Mouse (Mus musculus) stomach, embryonic 16.5 days (tissue): Measurements from ENCODE around the gene Klhl22. TPM values are rescaled to one million over a fixed set of nuclear protein-coding genes. Genes with fewer than 3 reads are reported as not detected.
A peak's percentile ranks its signal among the peaks of the same experiment; 100 is the strongest.

ENCODE experiments used
- ATAC-seq: fragments of 200-750 bp; cut with Nextera tagmentation; 2 replicates; pipeline ENCODE4 v1.8.0; 2017; ENCODE audit warnings: moderate number of reproducible peaks, moderate TSS enrichment; ENCODE audit not compliant: insufficient read depth, low FRiP score
- H3K27ac ChIP-seq: fragments of 300-500 bp; sonication (generic); 2 replicates; pipeline ENCODE4 v1.5.1; 2014; ENCODE audit warnings: low read length
- H3K27me3 ChIP-seq: fragments of 300-500 bp; sonication (generic); 2 replicates; pipeline ENCODE4 v1.6.1; 2014; ENCODE audit warnings: low read length, control low read depth, mixed read lengths; ENCODE audit not compliant: control insufficient read depth, insufficient read depth
- H3K36me3 ChIP-seq: fragments of 300-500 bp; sonication (generic); 2 replicates; pipeline ENCODE4 v1.6.1; 2014; ENCODE audit warnings: low read length; ENCODE audit not compliant: control insufficient read depth, insufficient read depth
- H3K4me1 ChIP-seq: fragments of 300-500 bp; sonication (generic); 2 replicates; pipeline ENCODE4 v1.6.1; 2014; ENCODE audit warnings: low read length, control low read depth, mixed read lengths; ENCODE audit not compliant: control insufficient read depth, insufficient read depth
- H3K4me2 ChIP-seq: fragments of 300-500 bp; sonication (generic); 2 replicates; pipeline ENCODE4 v1.6.1; 2014; ENCODE audit warnings: low read depth, low read length, mixed read lengths
- H3K4me3 ChIP-seq: fragments of 300-500 bp; sonication (generic); replicated peaks from 2 replicates; pipeline ENCODE4 v1.5.1; 2014; ENCODE audit warnings: mild to moderate bottlenecking, low read length
- H3K9ac ChIP-seq: fragments of 300-500 bp; sonication (generic); 2 replicates; pipeline ENCODE4 v1.6.1; 2014; ENCODE audit warnings: low read length
- H3K9me3 ChIP-seq: fragments of 300-500 bp; sonication (generic); replicated peaks from 2 replicates; pipeline ENCODE4 v1.6.1; 2016; ENCODE audit warnings: low read length, control low read depth; ENCODE audit not compliant: control insufficient read depth
- WGBS: fragments of 180-500 bp; shearing (Covaris S2); extraction: QIAGEN DNeasy Blood & Tissue Kit; methylation state at CpG from one replicate; pipeline ENCODE4 v1.1.7; 2014; 5-methylcytosine and 5-hydroxymethylcytosine counted together
- polyA plus RNA-seq: library from polyadenylated mRNA; unstranded; fragments of >200 nt; fragmentation: Nextera tagmentation; extraction: Ambion mirVana; gene quantifications from 2 replicates; pipeline ENCODE4 v1.2.1, GENCODE M21; 2015

The Klhl22 gene
- polyA plus RNA-seq, 1 experiment from 2014 or later, result 56.7 TPM

DNA sequence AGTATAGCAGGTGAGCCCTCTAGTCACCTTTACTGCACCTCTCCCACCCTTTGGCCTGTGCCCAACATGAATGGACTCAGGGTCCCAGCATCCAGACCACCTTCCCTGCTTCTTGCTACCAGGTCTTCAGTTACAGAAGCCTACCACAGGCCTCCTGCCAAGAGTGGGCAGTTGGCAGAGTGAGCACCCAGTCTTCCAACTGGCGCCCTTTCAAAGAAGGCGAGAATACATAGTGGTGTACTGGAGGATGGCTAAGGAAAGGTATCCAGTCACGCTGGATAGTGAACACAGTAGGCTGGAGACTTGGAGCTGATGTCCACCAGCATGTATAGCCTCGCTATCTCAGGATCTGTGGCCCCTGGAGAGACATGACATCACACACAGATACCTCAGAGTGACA lies 34.6 kb downstream of the Klhl22 start:
- Histone ChIP-seq H3K4me2 (no peak overlapping the region), H3K36me3 (peaks cover 4% of the 10 kb centered on the region; the same call in 1 of the 2 replicates), H3K27me3 (0 out of 2 replicates have a peak, but pooled peaks cover 2% of the 10 kb centered on the region), H3K9ac (no peak overlapping the region), H3K9me3 (no peaks in the 10 kb centered on the region), H3K4me3 (no peak overlapping the region), H3K4me1 (0 out of 2 replicates have a peak, but pooled peaks cover 4% of the 10 kb centered on the region), H3K27ac (no peak overlapping the region)
- 96% methylated on average over 4 of the region's 4 CpGs for WGBS
- no peak for ATAC-seq

DNA sequence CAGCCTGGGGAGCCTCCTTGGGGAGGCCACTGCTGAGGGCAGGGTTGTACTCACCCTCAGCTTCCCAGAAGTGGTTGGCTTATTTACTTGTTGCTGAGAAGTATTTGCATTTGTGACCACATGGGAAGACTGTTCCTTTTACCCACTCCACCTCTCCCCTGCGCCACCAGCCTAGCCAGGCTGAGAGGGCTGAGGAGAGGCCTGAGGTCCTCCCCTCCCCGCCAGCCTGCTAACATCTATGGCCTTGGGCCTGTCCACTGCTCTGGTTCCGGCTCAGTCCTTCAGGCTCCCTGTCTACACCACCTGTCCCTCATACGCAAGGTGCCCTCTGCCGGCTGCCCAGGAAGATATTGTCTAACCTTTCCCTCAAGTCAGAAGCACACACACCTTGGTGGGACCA lies 36.2 kb downstream of the Klhl22 start:
- whole genome bisulfite sequencing, result 58% methylated on average over 5 of the region's 5 CpGs
- Histone ChIP-seq H3K9me3 (no peaks in the 10 kb centered on the region), H3K4me1 (peaks cover 15% of the 10 kb centered on the region), H3K27ac (no peak overlapping the region), H3K4me2 (no peak overlapping the region), H3K9ac (no peak overlapping the region), H3K4me3 (no peak overlapping the region), H3K36me3 (no peaks in the 10 kb centered on the region), H3K27me3 (0 out of 2 replicates have a peak, but pooled peaks cover 8% of the 10 kb centered on the region)
- ATAC-seq, result no peak

DNA sequence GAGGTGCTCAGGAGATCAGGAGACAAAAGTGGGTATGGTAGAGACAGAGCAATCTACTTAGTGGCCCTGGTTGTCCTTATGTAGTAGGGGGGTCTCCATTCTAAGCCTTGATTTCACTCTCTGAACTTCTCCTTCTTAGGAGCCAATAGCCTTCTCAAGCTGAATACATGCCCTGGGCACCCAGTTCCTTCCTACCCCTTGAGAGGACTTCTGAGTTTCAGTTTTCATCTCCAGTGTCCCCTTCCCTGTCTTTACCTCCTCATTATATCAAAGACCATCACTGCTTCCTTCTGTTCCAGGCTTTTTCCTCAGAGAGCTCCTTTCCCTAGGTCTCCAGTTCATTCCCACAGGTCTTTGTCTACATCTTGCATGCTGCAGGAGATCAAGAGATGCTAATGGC lies 37.1 kb downstream of the Klhl22 start:
- Histone ChIP-seq H3K27ac (peak overlapping the region; percentile 96), H3K4me2 (peak overlapping the region; percentile 71), H3K9ac (peak overlapping the region; percentile 88), H3K27me3 (peaks cover 14% of the 10 kb centered on the region; the same call in 1 of the 2 replicates), H3K4me1 (peaks cover 20% of the 10 kb centered on the region), H3K36me3 (no peaks in the 10 kb centered on the region), H3K4me3 (peak overlapping the region; percentile 73), H3K9me3 (no peaks in the 10 kb centered on the region)
- no peak for ATAC-seq

DNA sequence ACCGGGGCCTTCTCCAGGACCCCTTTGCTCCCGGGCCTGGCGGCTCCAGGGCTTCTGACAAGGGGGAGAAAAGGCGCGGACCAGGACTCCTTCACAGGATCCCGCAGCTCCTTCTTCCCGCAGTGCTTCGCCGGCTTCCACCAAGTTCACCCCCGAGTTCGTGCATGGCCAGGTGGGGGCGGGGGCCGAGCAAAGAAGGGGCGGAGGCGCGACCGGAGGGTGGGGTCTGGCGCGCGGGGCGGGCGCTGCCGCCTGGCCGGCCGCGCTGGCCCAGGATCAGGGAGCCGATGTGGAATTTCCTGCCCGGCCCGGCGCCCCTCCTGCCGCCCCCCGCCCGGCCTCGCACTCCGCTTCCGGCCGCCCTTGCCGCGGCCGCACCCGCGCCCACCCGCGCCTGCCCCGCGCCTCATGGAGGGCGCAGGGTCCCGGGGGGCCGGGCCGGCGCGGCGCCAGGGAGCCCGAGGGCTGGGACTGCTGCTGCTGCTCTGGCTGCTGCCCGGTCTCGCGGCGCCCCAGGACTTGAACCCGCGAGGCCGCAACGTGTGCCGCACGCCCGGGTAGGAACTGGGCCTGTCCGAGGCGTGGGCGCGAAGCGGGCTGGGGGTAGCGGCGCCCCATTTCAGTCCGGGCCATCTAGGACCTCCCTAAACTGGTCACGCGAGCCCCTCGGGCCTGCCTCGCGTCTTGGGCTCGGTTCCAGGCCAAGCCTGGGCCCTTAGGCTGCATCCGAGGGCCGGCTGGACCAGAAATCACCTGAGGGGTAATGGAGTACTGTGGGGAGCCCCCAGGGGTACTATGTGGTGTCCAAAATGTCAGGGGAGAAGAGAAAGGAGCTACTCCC lies 37.8 kb downstream of the Klhl22 start, which contains the start of gene Scarf2:
Gene Scarf2, plus strand, starts transcription at position 312 of the 841 bp plus-strand sequence.
- H3K36me3 ChIP-seq, result no peaks in the 10 kb centered on the region
- no peaks in the 10 kb centered on the region for H3K9me3 ChIP-seq
- peak; percentile 75 for ATAC-seq
- H3K27me3 ChIP-seq, result peaks cover 21% of the 10 kb centered on the region
- peak within 1 kb of the TSS; percentile 88 for H3K9ac ChIP-seq
- peak within 1 kb of the TSS; percentile 73 for H3K4me3 ChIP-seq
- H3K27ac ChIP-seq, result peak within 1 kb of the TSS; percentile 96
- peaks cover 26% of the 10 kb centered on the region for H3K4me1 ChIP-seq
- peak within 1 kb of the TSS; percentile 71 for H3K4me2 ChIP-seq
- 1% methylated on average over 80 of the region's 81 CpGs for WGBS

DNA sequence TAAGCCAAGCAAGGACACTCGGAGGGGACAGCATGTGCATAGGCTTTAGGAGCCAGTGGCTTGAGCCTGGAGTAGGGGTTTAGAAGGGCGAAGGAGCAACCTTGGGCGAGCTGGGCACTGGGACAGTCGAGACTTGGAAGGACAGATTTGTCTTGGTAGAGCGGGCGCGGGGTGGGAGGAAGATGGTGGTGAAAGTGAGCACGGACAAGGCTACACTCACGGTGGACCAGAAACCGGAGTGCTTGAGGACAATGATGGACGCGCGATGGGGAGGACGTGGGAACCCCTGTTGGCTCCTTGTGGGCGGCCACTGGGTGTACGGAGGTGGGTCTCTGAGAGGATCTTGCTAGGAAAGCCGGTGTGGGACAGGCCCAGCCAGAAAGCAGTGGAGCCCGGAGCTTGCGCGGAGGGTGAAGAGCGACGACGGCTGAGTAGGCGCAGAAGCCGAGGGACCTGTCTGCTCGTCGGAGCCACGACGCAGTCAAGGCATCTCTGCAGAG lies 38.4 kb downstream of the Klhl22 start:
- Histone ChIP-seq H3K9me3 (no peaks in the 10 kb centered on the region), H3K27ac (peak overlapping the region; percentile 96), H3K36me3 (no peaks in the 10 kb centered on the region), H3K4me1 (peaks cover 33% of the 10 kb centered on the region), H3K4me3 (peak overlapping the region; percentile 73), H3K4me2 (peak overlapping the region; percentile 71), H3K9ac (peak overlapping the region; percentile 88), H3K27me3 (peaks cover 27% of the 10 kb centered on the region)
- 3% methylated on average over 29 of the region's 29 CpGs for WGBS
- 0 out of 2 replicates have a peak, but pooled peaks have one; percentile 0 for ATAC-seq

DNA sequence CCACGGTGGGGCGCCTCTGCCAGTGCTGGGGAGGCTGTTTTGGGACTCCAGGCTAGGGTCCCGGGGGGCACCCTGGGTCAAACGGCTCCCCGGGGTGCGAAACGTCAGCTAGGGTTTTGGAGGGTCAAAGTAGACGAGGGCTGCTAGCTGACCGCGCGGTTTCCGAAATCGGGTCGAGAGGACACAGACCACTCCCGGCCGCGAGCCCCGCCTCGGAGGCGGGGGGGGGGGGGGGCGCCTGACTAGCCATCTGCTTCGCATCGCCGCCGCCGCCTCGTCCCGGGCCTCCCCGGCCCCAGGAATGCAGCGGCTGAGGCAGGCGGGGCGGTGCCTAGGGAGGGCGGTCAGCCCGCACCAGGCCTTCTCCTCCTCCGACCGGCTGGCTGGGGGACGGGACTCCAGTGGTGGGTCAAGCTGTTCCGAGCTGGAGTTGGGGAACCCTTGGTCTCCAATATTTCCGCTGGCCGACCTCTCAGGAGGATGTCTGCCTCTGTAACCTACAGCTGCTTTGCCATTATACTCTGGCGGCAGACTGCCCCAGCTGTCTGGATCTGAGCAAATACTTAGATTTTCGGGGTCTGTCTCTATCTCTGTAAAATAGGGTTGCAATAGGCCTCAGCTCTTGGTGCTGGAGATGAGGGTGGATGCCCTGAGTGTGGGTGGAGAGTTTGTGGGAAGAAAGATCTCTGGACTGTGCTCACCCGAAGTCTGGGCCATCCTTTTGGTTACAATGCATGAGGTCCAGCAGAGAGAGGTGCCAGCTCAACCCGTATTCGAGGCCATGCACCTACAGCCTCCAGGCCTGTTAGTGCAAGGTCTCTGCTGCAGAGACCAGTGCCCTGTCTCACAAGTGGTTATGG lies 39.1 kb downstream of the Klhl22 start:
- 6% methylated on average over 31 of the region's 45 CpGs for WGBS
- Histone ChIP-seq H3K9ac (peak overlapping the region; percentile 88), H3K4me3 (peak overlapping the region; percentile 73), H3K36me3 (0 out of 2 replicates have a peak, but pooled peaks cover 2% of the 10 kb centered on the region), H3K4me2 (peak overlapping the region; percentile 71), H3K27me3 (peaks cover 32% of the 10 kb centered on the region), H3K9me3 (no peaks in the 10 kb centered on the region), H3K4me1 (peaks cover 39% of the 10 kb centered on the region), H3K27ac (peak overlapping the region; percentile 96)
- peak; percentile 84 for ATAC-seq

DNA sequence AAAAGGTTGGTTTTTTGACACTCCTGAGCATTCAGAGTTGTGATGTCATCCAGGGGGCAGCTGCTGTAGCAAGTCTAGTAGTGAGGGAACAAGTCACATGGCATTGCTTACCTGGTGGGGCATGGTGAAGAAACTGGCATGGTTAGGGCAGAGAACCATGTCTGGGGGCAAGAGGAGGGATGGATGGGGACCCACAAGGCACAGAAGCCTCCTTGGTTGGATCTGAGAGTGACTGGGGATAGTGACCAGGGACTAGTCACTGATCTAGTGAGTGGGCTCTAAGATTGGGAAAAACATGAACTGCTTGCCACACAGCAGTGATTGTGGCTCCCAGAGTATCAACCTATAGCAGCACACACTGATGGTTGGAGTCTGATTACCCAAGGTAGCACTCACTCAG lies 40.2 kb downstream of the Klhl22 start:
- ATAC-seq, result no peak
- peaks cover 50% of the 10 kb centered on the region for H3K4me1 ChIP-seq
- H3K27me3 ChIP-seq, result peaks cover 36% of the 10 kb centered on the region
- H3K27ac ChIP-seq, result no peak overlapping the region
- H3K36me3 ChIP-seq, result 0 out of 2 replicates have a peak, but pooled peaks cover 4% of the 10 kb centered on the region
- no peak overlapping the region for H3K4me3 ChIP-seq
- no peak overlapping the region for H3K9ac ChIP-seq
- peak overlapping the region; percentile 71 for H3K4me2 ChIP-seq
- no peaks in the 10 kb centered on the region for H3K9me3 ChIP-seq

DNA sequence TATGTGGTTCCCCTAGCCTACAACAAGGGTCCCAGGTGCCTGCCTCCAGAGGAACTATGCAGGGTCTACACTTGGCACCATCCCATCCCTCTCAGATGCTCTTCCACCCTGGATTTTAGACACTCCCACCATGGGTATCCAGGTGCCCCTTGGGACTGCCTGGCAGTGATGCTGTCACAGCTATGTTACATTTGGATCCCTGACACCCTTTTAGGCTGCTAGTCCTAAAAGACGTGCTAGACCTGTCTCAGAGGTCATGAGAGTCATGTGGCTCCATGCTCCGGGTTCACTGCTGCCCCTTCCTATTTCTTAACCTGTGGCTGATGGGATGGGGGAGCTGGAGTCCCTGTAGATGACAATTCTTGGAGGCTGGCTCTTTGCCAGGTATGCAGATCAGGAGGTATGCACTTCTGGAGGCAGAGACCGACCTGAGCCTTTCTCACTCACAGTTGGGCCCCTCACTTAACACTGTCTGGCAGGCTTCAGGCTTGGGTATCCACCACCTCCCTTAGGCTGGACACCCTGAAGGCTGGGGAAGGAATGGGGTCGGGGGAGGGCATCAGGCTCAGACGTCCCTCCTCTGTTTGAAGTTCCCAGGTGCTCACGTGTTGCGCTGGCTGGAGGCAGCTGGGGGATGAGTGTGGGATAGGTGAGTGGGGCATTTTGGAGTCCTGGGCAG lies 42.5 kb downstream of the Klhl22 start:
- H3K9me3 ChIP-seq, result no peaks in the 10 kb centered on the region
- H3K36me3 ChIP-seq, result 0 out of 2 replicates have a peak, but pooled peaks cover 4% of the 10 kb centered on the region
- 25% methylated on average over 7 of the region's 7 CpGs for WGBS
- no peak overlapping the region; the same call in 1 of the 2 replicates for H3K4me3 ChIP-seq
- 0 out of 2 replicates have a peak overlapping the region, but pooled peaks have one; percentile 26 for H3K9ac ChIP-seq
- H3K4me2 ChIP-seq, result no peak overlapping the region
- peaks cover 61% of the 10 kb centered on the region for H3K4me1 ChIP-seq
- ATAC-seq, result no peak
- peaks cover 43% of the 10 kb centered on the region for H3K27me3 ChIP-seq
- no peak overlapping the region for H3K27ac ChIP-seq
